Mouse (Mus musculus) liver, embryonic 14.5 days (tissue): ENCODE results near the gene Nfam1. TPM values are rescaled to one million over a fixed set of nuclear protein-coding genes. Genes with fewer than 3 reads are reported as not detected.

Source experiments
- ATAC-seq: fragments of 200-750 bp; cut with Nextera tagmentation; 2 replicates; pipeline ENCODE4 v1.8.0; 2017; ENCODE audit warnings: moderate number of reproducible peaks, mild to moderate bottlenecking, moderate library complexity; ENCODE audit not compliant: insufficient read depth
- DNase-seq, 3 experiments: peaks; one replicate each; pipeline ENCODE4 v3.0.0-alpha.2; 2012 to 2013; ENCODE audit warnings: low read depth in 3 of 3, low spot score in 3 of 3
- H3K27ac ChIP-seq: fragments of 300-500 bp; sonication (generic); 2 replicates; pipeline ENCODE4 v1.5.1; 2014; ENCODE audit warnings: moderate library complexity, mild to moderate bottlenecking, control low read depth, inconsistent platforms
- H3K27me3 ChIP-seq: fragments of 300-500 bp; sonication (generic); 2 replicates; pipeline ENCODE4 v1.6.1; 2014; ENCODE audit warnings: mild to moderate bottlenecking, low read length, moderate library complexity; ENCODE audit not compliant: control insufficient read depth, insufficient read depth
- H3K36me3 ChIP-seq: fragments of 300-500 bp; sonication (generic); replicated peaks from 2 replicates; pipeline ENCODE4 v1.6.1; 2014; ENCODE audit warnings: low read depth; ENCODE audit not compliant: control insufficient read depth, insufficient read depth
- H3K4me1 ChIP-seq, 2 experiments: fragments of 200-500 bp in 1 of 2; fragments of 300-500 bp in 1 of 2; sonication (generic) in 1 of 2; replicated peaks; 2 replicates each; pipeline ENCODE4 v1.6.1; 2012 to 2014; ENCODE audit warnings: antibody characterized with exemption in 1 of 2, inconsistent platforms in 1 of 2, low read length in 1 of 2; ENCODE audit not compliant: control insufficient read depth in 2 of 2, insufficient read depth in 2 of 2
- H3K4me2 ChIP-seq: fragments of 300-500 bp; sonication (generic); 2 replicates; pipeline ENCODE4 v1.6.1; 2014; ENCODE audit warnings: low read depth, mild to moderate bottlenecking, control low read depth, moderate library complexity
- H3K4me3 ChIP-seq, 2 experiments: fragments of 200-500 bp in 1 of 2; fragments of 300-500 bp in 1 of 2; sonication (generic) in 1 of 2; 2 replicates each; pipeline ENCODE4 v1.5.1; 2012 to 2014; ENCODE audit warnings: low read depth in 2 of 2, low read length in 2 of 2, mild to moderate bottlenecking in 2 of 2, control low read depth in 1 of 2, inconsistent platforms in 1 of 2, moderate library complexity in 1 of 2; ENCODE audit not compliant: insufficient read depth in 1 of 2
- H3K9ac ChIP-seq: fragments of 300-500 bp; sonication (generic); replicated peaks from 2 replicates; pipeline ENCODE4 v1.6.1; 2014; ENCODE audit warnings: mild to moderate bottlenecking, control low read depth, moderate library complexity
- H3K9me3 ChIP-seq: fragments of 300-500 bp; sonication (generic); 2 replicates; pipeline ENCODE4 v1.6.1; 2016; ENCODE audit warnings: low read length, mixed read lengths; ENCODE audit not compliant: control insufficient read depth
- CTCF ChIP-seq: IDR thresholded peaks from 2 replicates; pipeline ENCODE4 v1.5.1; 2016; ENCODE audit warnings: antibody characterized with exemption, low read depth, control low read depth
- EP300 ChIP-seq: IDR thresholded peaks from 2 replicates; pipeline ENCODE4 v1.6.1; 2016; ENCODE audit warnings: antibody characterized with exemption, low read depth
- WGBS: fragments of 180-500 bp; shearing (Covaris S2); extraction: QIAGEN DNeasy Blood & Tissue Kit; methylation state at CpG from one replicate; pipeline ENCODE4 v1.1.7; 2014; ENCODE audit not compliant: insufficient replicate concordance; 5-methylcytosine and 5-hydroxymethylcytosine counted together
- microRNA-seq: library from miRNA; unstranded; fragments of <30 nt; microRNA quantifications from one replicate; pipeline ENCODE4, GENCODE M21; 2016
- polyA plus RNA-seq, 2 experiments: library from polyadenylated mRNA; depleted of rRNA in 1 of 2; stranded (reverse) in 1 of 2; unstranded in 1 of 2; fragments of >200 nt; fragmentation: Nextera tagmentation in 1 of 2; extraction: Ambion mirVana in 1 of 2; gene quantifications; 2 replicates each; pipeline versions ENCODE4 v1.2.1 to v1.2.3; 2012 to 2014

Gene Nfam1
- polyA plus RNA-seq, 2 experiments, result 3.6 to 5.9 TPM

DNA sequence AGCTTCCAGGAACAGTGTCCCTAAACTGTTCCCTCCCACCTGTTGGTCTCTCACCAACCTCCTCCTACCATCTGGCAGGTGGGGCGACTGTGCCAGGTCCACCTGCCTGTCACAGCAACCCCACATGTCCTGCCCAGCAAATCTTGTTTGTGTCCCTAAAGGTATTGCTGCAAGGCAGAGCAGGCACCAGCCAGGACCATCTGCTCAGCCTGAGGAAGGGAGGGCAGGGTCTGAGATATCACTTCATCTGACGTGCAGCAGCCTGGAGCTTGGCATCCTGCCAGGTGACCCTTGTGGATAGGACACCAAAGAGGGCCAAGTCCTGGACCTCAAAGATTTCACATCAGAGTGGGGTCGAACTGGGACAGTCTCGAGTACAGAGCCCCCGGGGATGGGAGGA is 85.7 kb downstream of the Nfam1 start:
- H3K36me3 ChIP-seq, result no peaks in the 10 kb centered on the region
- H3K27me3 ChIP-seq, result peaks cover 5% of the 10 kb centered on the region
- DNase-seq (no peak), ATAC-seq (no peak)
- no peaks in the 10 kb centered on the region for H3K4me1 ChIP-seq
- WGBS, result 46% methylated on average over 5 of the region's 5 CpGs
- TF ChIP-seq EP300, result no peak
- no peak for TF ChIP-seq CTCF
- H3K4me3 ChIP-seq, result no peak overlapping the region
- no peak overlapping the region for H3K9ac ChIP-seq
- H3K9me3 ChIP-seq, result no peaks in the 10 kb centered on the region
- no peak overlapping the region for H3K27ac ChIP-seq
- H3K4me2 ChIP-seq, result no peak overlapping the region

DNA sequence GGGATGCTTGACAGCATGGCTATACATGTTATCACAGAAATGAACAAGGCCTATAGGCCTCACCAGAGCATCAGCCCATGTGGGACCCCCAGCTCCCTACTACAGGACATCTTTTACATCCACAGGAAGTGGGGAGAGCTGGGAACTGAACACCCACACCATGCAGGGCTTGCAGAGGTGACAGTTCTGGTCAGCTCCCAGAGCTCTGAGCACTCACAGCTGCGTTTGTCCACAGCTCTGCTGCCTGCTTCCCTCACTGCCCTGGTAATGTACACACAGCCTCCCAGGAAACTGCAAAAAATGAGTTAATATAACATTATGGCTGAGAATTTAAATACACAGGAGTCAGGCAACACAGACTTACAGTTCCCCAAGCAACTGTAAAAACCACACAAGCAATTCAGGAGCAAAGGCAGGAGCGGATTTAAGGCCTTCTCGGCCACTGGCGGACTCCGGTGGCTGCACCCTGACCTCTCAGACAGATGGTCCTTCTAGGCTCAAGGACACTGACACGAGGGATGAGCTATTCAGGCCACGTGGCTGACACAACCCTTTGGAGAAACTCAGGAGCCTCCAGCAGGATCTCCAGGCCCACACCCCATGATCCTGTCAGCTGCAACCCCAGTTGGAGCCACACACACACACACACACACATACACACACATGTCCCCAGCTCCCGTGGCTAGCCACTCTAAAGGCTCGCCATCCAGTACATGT is 88.5 kb downstream of the Nfam1 start:
- ATAC-seq (no peak), DNase-seq (no peak)
- TF ChIP-seq CTCF, result no peak
- TF ChIP-seq EP300, result no peak

More for the DNA sequence above, 88.5 kb downstream of the Nfam1 start:
- Histone ChIP-seq H3K4me3 (no peak overlapping the region), H3K27ac (no peak overlapping the region), H3K9me3 (no peaks in the 10 kb centered on the region), H3K4me2 (no peak overlapping the region), H3K4me1 (no peaks in the 10 kb centered on the region), H3K27me3 (no peaks in the 10 kb centered on the region), H3K9ac (no peak overlapping the region), H3K36me3 (no peaks in the 10 kb centered on the region)
- WGBS, result 63% methylated on average over 9 of the region's 9 CpGs

Small RNA genes within 50 kb of the gene (microRNA-seq; reads per million reads assigned to microRNA genes)
- 1.7 reads per million for gene Mir3080

Other genes starting within 250 kb of the Nfam1 start
- 27.2 and 28.8 TPM in 2 replicates for gene Cyp2d26, start 239.0 kb downstream of the Nfam1 start, polyA plus RNA-seq (2012; rRNA removed)
- 17.2 and 21.3 TPM in 2 replicates for gene Cyp2d26, start 239.0 kb downstream of the Nfam1 start, polyA plus RNA-seq (2014; fragmentation: Nextera tagmentation; extraction: Ambion mirVana)
- gene Tcf20, start 45.4 kb downstream of the Nfam1 start, polyA plus RNA-seq (2012; rRNA removed), result 4.3 and 5.7 TPM in 2 replicates
- 2.9 and 3.2 TPM in 2 replicates for gene Tcf20, start 45.4 kb downstream of the Nfam1 start, polyA plus RNA-seq (2014; fragmentation: Nextera tagmentation; extraction: Ambion mirVana)
- 6.9 and 12.4 TPM in 2 replicates for gene Serhl, start 56.2 kb upstream of the Nfam1 start, polyA plus RNA-seq (2012; rRNA removed)
- gene Serhl, start 56.2 kb upstream of the Nfam1 start, polyA plus RNA-seq (2014; fragmentation: Nextera tagmentation; extraction: Ambion mirVana), result 14.8 and 17.2 TPM in 2 replicates
- 16.0 and 23.9 TPM in 2 replicates for gene Rrp7a, start 89.5 kb upstream of the Nfam1 start, polyA plus RNA-seq (2012; rRNA removed)
- gene Rrp7a, start 89.5 kb upstream of the Nfam1 start, polyA plus RNA-seq (2014; fragmentation: Nextera tagmentation; extraction: Ambion mirVana), result 21.2 and 22.3 TPM in 2 replicates
- gene Poldip3, start 116.1 kb upstream of the Nfam1 start, polyA plus RNA-seq (2012; rRNA removed), result 22.8 and 25.1 TPM in 2 replicates
- 49.4 and 58.5 TPM in 2 replicates for gene Poldip3, start 116.1 kb upstream of the Nfam1 start, polyA plus RNA-seq (2014; fragmentation: Nextera tagmentation; extraction: Ambion mirVana)
- gene Cyb5r3, start 139.3 kb upstream of the Nfam1 start, polyA plus RNA-seq (2012; rRNA removed), result 88.8 and 94.0 TPM in 2 replicates
- 103 and 109 TPM in 2 replicates for gene Cyb5r3, start 139.3 kb upstream of the Nfam1 start, polyA plus RNA-seq (2014; fragmentation: Nextera tagmentation; extraction: Ambion mirVana)
- gene A4galt, start 218.5 kb upstream of the Nfam1 start, polyA plus RNA-seq (2012; rRNA removed), result 0.05 and 0.07 TPM in 2 replicates
- gene A4galt, start 218.5 kb upstream of the Nfam1 start, polyA plus RNA-seq (2014; fragmentation: Nextera tagmentation; extraction: Ambion mirVana), result 0.08 TPM in 1 of 2 replicates, not detected in the other